Mouse (Mus musculus) small intestine, adult 2 months (tissue): ENCODE results near the gene Irx4.

Source experiments
- CTCF ChIP-seq: fragments of 200-500 bp; IDR thresholded peaks from 2 replicates; pipeline ENCODE4 v1.5.1; 2012; ENCODE audit warnings: low read depth, mild to moderate bottlenecking, control low read depth, inconsistent platforms, low read length, moderate library complexity, mixed read lengths; ENCODE audit not compliant: insufficient replicate concordance, insufficient read length; ENCODE audit errors: extremely low read depth
- POLR2A ChIP-seq: fragments of 200-500 bp; IDR thresholded peaks from 2 replicates; pipeline ENCODE4 v1.6.1; 2012; ENCODE audit warnings: low read depth, mild to moderate bottlenecking, control low read depth, inconsistent platforms, low read length, moderate library complexity

DNA sequence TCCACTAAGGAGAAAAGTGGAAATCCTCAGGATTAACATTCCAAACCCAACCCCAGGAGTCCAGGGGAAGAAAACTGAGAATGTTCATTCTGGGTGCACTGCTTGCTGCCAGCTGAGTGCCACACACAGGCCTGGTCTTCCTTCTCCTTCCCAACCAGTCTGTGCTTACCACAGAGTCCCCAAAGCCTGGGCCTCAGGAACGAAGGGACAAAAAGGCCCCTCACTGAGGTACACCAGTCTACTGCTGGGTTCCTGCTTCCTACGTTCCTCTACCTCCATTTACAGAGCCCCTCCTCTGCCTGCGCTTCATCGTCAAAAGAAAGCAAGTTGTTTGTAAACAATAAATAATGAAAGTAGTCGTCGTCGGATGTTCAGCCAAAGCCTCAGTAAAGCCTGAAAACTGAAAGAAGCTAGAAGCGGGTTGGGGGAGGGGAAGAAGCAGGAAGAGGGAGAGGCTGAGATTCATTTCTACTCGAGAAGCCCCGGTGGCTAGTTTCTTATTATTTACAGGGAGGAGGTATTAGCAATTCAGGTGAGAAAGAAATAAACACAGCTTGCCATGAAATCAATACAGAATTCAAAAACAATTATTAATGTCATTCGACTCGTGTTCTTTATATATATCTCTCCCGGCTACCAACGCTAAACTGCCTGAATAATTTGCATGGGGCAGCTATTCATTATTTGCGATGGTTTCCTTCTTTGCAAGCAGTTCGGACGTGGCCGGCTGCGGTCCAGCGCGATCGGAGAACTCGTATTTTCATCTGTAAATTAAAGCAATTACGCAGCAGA lies 2.3 kb downstream of the Irx4 start:
- no peak for TF ChIP-seq CTCF
- TF ChIP-seq POLR2A: no peak
